Mouse (Mus musculus): ENCODE data around the gene Gpr85.

- TF ChIP-seq GATA1 (IDR thresholded peaks at IDR 0.05; ENCODE audit: borderline replicate concordance, low read length) (no peak), FLI1 (IDR thresholded peaks at IDR 0.05; ENCODE audit: low read length) (no peak)
Observed at GRCm38 (mm10) chr6:13870919-13871624, 31.3 kb upstream of the Gpr85 start, which contains the start of gene 2610001J05Rik.

Data from megakaryocyte, embryonic 14.5 days (primary cell).